Mouse (Mus musculus) erythroblast, adult 5-6 weeks (primary cell): Measurements from ENCODE around the gene Gm36210. TPM values are rescaled to one million over a fixed set of nuclear protein-coding genes. Genes with fewer than 3 reads are reported as not detected.
"Not testable (repeated sequence)": the region's sequence is repeated elsewhere in the genome, so short reads cannot be mapped to it uniquely, and the experiment has no call there.

Source experiments
- ATAC-seq: replicated peaks from 2 replicates; pipeline ENCODE4 v1.8.0; 2016; ENCODE audit warnings: moderate number of reproducible peaks, mild to moderate bottlenecking, moderate TSS enrichment, inconsistent platforms; ENCODE audit not compliant: poor library complexity, low FRiP score, severe bottlenecking
- total RNA-seq, 2 experiments: library from RNA; stranded (forward) in 1 of 2; stranded (reverse) in 1 of 2; fragments of 150-400 nt in 1 of 2; fragments of 200-764, 138-1000 nt in 1 of 2; gene quantifications; 2 replicates each; pipeline versions ENCODE4 v1.2.3 to v1.2.4; 2015 to 2017; ENCODE audit warnings: low replicate concordance in 2 of 2

Gm36210 gene
- total RNA-seq, 2 experiments from 2014 or later, result not detected

DNA sequence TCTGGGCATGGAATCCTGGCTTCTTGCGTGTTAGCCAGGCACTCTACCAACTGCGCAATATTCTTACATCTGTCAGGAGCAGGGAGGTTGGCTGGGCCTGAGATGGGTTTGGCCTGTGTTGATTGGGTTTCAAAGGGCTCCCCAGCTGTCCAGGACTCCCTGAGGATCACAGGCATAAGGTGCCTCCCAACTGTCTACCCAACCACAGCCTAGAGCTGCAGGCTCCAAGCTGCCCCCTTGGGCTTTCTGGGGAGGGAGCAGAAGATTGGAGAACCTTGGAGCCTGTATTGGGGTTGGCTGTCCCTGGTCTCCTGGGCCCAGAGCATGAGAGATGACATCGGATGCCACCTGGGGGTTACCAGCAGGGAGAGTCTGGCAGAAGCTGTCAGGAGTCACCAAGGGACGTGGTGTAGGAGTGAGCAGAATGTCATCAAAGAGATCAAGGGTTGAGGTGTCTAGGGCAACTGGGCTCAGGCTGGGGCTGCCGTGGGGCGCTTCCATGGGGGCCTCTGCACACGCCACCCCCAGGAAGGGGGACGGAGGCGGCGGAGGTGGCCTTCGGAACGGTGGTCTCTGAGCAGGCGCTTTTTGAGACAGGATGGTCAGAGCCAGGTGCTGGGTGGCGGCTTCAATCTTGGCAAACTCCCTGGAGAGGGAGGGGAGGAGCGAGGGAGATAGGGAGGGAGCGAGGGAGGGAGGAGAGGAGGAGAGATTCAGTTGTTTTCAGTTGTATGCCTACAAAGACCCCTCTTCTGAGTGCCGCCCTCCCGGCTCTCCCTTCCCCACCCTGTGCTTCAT, 7.3 kb downstream of the Gm36210 start:
- no peak for ATAC-seq

DNA sequence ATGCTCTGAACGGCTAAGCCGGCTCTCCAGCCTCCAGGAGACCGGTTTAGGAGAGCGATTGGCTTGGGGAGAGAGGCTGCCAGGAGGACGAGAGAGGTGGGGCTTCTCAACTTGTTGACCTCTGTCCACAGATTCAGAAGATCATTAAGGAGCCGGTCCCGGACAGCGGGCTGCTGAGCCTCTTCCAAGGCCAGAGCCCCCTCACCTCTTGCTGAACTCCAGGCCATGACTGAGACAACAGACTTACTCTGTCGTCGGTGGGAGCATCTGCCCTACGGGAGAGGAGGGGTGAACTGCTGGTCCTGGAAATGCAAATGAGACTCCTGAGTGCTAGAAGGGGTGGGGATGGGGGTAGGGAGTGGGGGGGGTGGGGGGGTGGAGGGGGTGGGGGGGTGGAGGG, 11.1 kb downstream of the Gm36210 start:
- no peak for ATAC-seq

DNA sequence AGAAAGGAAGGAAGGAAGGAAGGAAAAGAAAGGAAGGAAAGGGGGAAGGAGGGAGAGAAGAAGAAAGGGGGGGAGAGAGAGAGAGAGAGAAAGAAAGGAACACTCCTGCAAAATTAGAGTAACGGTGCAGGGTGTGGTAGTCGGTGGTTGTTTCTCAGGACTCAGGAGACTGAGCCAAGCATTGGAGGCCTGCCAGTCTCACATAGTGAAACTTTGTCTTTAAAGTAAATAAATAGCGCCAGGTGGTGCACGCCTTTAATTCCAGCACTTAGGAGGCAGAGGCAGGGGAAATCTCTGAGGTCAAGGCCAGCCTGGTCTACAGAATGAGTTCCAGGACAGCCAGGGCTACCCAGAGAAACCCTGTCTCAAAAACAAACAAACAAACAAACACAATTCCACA, 19.6 kb downstream of the Gm36210 start:
- no peak for ATAC-seq

DNA sequence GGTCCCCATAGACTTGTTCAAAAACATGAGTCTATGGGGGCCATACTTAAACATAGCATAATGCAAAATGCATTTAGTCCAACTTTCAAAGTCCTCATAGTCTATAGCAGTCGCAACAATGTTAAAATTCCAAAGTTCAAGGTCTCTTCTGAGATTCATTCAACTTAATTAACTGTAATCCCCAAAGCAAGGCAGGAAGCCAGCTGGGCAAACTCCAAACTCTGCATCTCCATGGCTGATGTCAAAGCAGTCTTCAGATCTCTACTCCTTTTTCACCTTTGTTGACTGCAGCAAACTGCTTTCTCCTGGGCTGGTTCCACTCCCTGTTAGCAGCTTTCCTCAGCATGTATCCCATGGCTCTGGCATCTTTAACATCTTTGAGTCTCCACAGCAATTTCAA, 27.3 kb downstream of the Gm36210 start:
- ATAC-seq, result not testable (repeated sequence)

DNA sequence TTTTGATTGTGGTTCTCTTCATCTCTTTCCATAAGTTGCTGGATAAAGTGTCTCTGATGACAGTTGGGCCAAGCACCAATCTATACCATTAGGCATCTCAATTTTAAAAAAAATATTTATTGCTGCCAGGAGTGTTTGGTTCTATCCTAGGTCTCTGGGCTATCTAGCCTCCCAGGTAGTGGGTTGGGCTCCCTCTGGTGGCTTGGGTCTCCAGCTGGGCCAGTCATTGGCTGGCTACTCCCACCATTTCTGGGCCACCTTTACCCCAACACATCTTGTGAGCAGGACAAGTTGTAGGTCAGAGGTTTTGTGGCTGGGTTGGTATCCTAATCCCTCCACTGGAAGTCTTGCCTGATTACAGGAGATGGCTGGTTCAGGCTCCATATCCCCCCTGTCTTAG, 28.1 kb downstream of the Gm36210 start:
- 0 out of 2 replicates have a peak, but pooled peaks have one; percentile 47 for ATAC-seq

DNA sequence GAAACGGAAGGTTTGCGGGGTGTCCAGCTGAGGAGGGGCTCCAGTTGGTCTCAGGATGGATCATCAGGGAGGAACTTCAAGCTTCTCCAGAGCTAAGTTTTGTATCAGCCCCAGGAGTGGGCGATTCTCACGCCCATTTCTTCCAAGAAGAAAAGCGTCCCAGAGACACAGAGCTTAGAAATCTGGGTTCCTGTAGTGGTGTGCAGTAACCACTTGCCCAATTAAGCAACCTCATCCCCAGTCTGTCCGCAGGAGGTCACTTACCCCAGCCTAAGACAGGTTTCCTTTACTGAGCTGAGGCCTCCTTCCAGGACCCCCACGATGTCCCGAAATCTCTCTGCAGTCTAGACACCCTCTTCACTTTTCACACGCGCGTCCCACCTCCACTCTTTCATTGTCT, 29.1 kb downstream of the Gm36210 start:
- ATAC-seq, result 0 out of 2 replicates have a peak, but pooled peaks have one; percentile 11

DNA sequence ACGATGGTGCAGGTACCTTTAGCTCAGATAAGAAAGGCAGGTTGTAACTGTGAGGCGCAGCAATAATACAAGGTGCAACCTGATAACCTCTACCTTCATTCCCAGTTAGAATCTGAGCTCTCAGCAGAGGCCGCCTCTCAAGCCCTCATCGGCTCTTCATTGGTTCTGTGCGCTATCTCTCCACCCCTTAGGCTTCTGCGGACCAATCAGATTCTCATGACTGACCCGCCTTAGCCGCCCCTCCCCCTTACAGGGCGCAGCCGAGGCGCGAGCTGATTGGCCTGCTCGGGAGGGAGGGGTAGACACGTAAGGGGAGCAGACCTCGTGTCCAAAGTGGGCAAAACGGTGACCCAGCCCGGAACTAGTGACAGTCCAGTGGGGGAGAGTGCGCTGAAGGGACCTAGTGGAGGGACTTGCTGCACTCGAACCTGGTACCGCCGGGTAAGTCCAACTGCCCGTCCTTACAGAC, 29.5 kb downstream of the Gm36210 start, which contains the start of gene Isoc2a:
Gene Isoc2a (plus strand): TSS at position 401 of the 469 bp plus-strand sequence.
- ATAC-seq, result peak; percentile 99

DNA sequence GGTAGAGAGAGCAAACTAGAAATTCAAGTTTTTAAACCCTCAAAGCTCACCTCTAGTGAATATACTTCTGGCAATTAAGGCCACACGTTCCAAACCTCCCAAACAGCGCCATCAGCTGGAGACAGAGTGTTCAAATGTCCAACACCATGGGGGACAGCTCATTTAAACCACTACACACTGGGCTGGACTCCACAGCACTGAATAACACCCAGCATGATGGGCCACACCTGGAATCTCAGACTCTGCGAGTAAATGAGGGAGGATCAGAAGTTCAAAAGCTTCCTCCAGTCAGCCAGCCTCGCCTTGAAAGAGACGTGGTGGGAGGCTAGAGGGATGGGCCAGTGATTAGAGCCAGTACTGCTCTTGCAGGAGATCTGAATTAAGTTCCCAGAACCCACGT, 36.2 kb downstream of the Gm36210 start, which contains the start of gene Isoc2b:
Gene Isoc2b (minus strand): TSS at position 126 of the 400 bp plus-strand sequence.
- no peak for ATAC-seq

DNA sequence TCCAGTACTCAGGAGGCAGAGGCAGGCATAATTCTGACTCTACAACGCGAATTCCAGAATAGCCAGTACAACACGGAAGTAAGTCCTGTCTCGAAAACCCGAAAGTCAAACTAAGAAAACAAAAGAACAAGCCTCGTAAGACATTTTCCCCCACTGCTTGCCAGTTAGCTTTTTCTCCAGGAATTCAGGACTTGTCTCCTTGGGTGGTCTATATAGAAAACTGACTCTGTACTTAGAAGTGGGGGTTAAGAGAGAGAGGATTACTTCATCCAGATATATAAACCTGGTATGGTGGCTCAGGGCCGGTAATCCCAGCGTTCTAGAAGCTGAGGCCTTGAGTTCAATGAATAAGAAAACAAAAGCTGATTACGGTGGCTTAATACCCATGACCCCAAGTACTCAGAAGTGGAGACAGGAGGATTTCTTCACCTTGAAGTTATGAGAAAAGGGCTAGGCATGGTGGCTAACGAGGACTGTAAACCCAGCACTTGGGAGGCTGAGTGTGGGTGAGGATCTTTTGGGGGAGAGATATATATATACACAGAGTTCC, 39.6 kb downstream of the Gm36210 start:
- ATAC-seq, result 0 out of 2 replicates have a peak, but pooled peaks have one; percentile 6

DNA sequence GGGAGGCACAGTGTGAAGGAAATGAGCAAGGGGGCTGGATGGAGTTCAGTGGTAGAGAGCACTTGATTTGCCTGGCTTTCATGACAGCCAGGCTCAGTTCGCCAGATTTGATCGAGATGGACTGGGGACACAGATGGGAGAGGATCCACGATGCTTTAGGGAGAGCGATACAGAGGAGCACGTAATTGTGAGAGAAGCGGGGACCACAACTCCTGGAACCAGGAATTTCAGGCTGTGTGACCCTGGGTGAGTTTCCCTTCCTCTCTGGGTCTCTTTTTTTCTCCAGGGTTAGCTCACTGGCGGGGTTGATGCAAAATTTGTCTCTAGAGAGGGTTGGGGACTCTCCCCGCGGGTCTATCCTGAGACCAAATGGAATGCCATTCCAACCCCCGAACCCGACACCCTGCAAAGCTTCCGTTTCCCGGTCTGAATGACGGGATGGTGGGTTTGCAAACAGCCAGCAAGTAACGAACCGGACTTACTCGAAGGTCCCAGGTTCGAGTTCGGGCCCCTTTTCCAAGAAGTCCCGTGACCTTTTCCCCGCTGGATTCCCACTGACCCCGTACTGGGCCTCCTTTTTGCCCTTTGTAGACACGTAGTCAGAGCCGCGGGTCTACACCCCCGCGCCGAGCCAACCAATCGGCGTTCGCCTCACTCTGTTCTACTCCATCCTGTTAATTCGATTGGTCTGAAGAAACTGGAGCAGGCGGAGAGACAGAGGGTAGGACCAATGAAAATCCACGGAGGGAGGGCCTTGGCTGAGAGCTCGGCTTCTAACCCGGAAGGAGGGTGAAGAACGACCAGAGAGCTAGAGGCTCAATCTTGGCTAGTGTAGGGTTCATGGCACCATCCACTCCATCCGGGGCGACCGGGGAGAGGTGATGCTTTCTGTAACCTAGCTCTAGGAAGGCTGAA, 40.5 kb downstream of the Gm36210 start:
- ATAC-seq, result peak; percentile 98

DNA sequence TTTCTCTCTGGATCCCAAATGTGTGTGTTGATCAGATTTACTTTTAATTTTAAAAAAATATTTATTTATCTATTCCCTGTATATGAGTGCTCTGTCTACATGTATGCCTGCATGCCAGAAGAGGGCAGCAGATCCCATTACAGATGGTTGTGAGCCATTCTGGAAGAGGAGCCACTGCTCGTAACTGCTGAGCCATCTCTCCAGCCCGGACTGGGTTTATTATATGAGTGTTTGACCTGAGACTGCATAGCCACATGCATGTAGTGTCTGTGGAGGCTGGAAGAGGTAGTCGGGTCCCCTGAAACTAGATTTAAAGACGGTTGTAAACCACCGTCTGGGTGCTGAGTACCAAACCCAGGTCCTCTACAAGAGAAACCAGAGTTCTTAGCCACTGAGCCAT, 41.2 kb downstream of the Gm36210 start:
- ATAC-seq, result no peak

DNA sequence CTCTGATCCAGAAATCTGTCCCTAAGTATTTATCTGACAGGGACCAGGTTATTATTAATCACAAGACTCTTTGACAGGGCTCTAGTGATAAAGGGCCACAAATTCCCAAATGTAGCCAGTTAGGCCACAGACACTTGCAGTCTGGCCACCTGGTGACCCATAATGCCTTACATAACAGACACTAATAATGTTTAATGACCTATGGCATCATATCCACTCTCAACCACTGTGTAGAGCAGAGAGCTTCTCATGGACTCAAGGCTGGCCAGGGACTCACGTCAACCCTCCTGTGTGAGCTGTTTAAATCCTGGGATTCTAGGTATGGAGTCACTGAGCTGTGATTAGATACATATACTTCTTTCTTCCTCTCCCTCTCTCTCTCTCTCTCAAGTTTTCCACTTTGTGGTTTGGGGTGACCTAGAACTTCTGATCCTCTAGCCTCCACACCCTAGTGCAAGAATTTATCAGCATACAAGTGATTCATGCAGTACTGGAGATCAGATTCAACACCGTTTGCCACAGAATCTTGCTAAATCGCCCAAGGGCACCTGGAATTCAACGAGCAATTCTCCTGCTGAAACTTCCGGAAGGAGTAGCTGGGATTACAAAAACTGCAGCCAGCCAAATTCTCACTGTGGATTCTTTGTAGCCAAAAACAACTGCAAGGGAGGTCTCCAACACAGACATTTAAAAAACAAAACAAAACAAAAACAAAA, 42.0 kb downstream of the Gm36210 start:
- no peak for ATAC-seq

DNA sequence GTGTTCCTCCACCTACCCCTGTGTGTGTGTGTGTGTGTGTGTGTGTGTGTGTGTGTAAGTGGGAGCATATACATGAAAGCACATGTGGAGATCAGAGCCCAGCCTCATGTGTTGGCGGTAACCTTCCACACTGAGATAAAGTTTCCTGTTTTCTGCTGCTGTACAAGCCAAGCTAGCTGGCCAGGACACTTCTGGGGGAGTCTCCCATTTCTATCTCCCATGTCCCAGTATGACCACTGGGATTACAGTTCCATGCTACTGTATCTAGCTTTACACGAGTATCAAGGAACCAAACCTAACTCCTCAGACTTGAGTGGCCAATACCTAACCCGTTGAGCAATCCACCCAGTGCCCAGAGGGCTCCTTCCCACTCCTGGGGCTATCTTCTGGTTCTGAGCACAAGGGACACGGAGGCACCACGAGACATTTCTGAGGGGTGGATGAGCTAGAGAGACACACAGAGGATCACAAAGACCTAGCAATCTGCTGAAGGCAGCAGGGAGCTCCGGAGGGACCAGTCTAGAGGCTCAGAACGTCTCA, 42.7 kb downstream of the Gm36210 start:
- no peak for ATAC-seq

DNA sequence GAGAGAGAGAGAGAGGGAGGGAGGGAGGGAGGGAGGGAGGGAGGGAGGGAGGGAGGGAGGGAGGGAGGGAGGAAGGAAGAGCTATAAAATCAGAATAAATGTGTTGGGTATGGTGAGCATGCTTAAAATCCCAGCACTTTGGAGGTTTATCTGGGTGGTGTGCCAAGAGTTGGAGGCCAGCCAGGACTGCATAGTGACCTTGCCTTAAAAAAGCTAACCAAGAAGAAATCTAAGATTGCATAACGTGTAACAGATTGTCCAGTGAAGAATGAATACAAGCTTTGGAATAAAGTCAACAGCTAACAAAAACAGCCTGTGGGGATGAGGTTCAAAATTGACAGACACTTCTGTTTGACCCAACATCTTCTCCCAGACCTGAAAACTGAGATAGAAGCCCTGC, 43.3 kb downstream of the Gm36210 start:
- no peak for ATAC-seq

DNA sequence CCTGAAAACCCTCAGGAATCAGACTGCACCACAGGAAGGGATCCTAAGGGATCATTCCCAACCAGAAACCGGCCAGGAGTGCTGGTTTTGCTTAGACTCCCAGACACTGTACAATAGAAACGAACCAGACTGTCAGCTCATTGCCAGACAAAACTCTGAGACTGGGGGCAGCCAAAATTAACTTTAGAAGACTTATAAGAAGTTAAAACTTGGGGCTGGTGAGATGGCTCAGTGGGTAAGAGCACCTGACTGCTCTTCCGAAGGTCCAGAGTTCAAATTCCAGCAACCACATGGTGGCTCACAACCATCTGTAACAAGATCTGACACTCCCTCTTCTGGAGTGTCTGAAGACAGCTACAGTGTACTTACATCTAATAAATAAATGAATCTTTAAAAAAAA, 45.4 kb downstream of the Gm36210 start:
- not testable (repeated sequence) for ATAC-seq

DNA sequence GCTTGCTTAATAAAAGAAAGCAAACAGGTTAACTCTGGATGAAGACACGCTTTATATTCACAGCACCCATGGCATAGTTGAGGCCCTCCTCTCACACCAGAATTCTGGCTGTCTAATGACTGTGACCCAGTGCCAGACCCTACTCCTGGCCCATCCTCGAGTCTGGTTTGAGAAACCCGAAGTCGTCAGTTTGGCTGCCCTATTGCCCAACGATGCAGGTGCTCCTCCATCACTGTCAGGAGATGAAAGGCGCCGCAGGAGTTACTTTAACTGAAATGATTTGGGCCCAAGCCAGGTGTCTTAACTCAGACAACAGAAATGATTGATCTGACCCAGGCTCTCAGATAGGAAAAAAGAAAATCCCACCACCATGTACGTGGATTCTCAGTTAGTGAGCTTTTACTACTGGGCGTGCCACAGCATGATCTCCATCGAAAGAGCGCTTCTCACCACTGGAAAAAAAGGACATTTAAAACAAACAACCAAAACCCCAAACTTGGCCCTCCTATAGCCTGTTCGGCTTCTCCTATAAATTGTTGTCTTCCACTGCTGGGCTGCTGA, 46.8 kb downstream of the Gm36210 start:
- no peak for ATAC-seq

DNA sequence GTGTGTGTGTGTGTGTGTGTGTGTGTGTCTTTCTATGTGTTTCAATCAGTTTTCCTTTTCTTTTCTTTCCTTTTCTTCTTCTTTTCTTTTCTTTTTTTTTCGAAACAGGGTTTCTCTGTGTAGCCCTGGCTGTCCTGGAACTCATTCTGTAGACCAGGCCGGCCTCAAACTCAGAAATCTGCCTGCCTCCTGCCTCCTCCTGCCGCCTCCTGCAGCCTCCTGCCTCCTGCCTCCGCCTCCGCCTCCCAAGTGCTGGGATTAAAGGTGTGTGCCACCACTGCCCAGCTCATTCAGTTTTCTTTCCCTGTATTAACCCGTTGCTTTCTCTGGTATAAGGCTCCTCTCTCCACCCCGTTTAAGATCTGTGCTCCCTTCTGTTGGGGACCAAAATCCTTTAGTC, 49.0 kb downstream of the Gm36210 start:
- ATAC-seq, result no peak

DNA sequence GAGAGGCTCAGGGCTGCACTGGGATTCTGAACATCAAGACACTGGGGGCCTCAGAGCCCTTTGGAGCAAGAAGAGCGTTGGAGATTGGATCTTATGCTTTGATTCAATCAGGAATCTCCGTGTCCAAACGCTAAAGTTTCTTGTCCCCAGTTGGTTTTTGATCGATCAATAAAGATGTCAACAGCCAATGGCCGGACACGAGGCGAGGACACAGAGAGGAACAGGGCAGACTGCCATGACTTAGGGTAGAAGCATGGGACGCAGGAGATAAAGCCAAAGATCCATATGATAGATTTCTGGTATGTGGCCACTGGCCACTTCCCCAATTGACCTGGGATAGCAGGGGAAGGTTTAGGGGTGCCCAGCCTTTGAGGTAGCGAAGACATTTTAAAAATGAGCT, 49.8 kb downstream of the Gm36210 start:
- no peak for ATAC-seq

DNA sequence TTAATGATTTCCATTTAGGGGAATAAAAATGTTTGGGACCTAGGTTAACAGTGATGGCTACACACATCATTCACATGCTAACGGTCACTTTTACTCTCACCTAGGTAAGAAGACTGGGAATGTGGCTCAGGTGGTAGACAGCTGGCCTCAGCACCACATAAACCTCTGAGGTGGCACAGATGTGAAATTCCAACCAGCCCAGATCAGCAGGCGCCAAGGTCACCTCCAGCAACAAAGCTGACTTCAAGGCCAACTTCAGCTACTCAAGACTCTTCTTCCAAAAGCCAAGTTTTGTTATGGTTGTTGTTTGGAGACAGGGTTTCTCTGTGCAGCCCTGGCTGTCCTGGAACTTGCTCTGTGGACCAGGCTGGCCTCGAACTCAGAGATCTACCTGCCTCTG, 52.7 kb downstream of the Gm36210 start:
- ATAC-seq, result no peak
